Mouse (Mus musculus): Measurements from ENCODE around the gene Coq8a.

Coq8a gene

DNA sequence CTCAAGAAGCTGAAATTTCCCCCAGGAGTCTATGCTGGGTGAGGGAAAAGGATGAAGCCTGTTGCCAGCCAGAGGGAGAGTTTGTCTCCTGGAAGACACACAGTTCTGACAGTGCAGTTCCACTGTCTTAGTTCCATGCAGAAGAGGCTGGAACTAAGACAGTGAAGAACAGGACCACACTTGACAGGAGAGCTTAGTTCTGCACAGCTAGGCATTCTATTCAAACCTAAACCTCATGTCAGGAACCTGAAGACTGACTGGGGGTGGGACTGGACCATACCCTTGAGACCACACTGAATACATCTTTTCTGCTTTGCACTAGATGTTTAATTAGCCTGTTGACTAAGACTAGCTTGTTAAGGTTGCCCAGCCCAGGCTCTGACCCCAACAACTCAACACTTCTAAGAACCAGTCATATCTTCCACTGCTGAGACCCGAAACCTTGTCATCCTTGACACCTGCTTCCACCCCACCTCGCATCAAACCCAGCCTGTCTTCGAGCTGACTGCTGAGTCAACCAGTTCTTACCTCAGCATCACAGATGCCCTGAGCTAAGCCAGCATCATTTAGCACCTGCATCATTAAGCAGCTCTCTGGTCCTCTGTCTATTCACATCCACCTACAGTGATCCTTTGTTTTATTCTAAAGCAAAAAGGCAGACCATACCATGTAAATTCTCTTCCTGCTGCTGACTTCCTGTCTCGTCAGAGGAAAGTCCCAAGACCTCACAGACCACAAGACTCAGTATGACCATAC, at the start of gene Coq8a:
Coq8a (minus strand) TSS at position 644 of the 756 bp plus-strand sequence.
- DNase-seq (ENCODE audit: low spot score in 2 of 2), result no peak

DNA sequence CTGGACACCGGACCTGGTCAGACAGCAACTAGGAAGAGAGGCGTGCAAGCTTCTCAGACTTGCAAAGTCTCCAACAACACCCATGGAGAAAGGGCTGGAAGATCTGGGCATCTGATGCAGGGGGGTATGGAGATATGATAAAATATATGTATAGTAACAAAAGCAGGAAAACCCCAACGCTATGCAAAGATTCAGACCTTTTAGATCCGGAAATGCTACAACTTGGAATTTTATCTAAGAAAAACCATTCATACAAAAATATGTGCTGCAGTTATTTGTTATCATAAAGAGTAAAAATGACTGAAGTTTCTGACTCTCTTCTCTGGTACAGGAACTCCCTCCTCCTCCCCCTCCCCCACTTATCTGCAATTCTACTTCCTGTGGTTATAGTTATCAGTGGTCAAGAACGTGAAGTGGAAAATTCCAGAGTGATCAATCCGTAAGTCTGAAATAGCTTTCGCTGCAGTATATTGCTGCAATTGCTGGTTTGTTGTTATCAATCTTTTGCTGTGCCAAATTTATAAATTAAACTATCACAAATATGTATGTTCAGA, 49.3 kb upstream of the Coq8a start:
- DNase-seq (ENCODE audit: low spot score in 2 of 2), result no peak

DNA sequence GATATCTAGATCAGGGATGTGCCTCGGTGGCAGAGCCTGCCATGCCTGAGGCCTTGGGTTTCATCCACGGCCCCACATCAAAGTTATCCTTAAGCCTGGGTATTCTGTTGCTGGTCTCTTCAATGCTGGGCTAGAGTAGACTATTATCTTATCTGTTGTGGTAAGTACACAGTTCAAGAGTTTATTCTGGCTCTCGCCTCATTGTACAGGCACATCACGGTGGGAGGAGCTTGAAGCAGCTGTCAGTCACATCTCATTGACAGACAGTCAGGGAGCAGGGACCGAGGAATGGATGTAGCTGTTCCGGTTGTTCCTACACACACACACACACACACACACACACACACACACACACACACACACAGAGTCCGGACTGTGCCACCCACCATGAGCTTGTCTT, 48.5 kb upstream of the Coq8a start:
- DNase-seq (ENCODE audit: low spot score in 2 of 2), result no peak

DNA sequence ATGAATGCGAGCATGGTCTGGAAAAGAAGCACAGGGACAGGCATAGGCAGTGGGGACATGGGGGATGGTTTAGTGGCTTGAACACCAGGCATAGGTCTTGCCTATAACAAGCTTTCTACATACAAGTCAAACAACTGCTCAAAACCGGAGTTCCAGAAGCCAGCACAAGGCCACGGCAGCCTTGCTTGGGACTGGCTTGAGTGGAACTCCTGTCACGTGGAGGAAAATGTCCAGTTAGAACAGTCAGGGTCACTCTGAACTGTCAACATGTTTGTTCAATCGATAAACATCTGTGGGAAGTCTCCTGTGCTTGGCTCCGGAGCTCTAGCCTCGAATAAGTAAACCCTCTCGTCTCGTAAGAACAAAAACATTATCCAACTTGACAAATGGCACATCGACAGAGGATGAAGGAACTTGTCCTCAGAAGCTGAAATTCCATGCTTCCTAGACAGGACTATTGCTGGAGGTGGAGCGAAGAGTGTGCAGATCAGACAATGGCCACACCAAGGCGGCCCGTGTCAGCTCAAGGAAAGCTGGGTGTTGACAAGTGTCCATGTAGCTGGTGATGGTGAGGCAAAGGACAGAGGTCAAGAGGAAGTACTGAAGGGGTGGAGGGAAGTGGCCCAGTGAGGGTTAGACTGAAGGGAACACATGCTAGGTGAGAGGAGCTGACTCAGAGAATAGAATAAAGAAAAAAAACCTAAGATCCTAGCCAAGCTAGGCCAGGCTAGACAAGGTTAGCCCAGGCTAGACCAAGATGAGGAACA, 46.5 kb upstream of the Coq8a start:
- DNase-seq (ENCODE audit: low spot score in 2 of 2), result no peak

DNA sequence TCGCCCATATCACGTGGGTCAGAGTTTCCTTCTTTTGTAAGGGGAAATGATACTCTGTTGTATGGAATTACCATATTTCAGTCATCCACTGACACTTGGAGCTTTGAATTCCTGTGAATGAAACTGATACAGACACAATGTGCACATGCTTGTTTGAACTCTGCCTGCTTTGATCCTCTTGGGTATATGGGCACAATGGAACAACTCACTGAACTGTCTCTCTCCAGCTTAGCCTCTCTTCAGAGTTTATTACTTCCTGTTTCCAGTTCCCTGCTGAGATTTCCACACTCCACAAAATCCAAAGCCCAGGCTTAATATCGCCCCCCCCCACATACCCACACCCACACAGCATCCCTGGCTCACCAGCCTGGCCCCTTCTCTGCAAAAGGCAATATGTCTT, 32.3 kb upstream of the Coq8a start:
- no peak for DNase-seq (ENCODE audit: low spot score in 2 of 2)

DNA sequence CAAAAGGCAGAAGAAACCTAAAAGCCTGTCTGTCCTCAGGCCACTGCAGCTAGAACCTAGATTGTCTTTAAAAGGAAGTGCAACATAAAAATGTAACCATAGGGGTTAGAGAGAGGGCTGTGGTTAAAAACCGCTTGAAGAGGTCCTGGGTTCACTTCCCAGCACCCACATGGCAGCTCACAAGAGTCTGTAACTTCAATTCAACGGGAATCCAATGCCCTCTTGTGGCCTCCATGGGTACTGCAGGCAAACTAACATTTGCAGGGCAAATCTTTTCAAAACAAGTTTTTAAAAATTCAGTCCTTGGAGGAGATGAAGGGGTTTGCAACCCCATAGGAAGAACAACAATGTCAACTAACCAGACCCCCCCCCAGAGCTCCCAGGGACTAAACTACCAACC, 31.2 kb upstream of the Coq8a start:
- DNase-seq (ENCODE audit: low spot score in 2 of 2), result no peak

DNA sequence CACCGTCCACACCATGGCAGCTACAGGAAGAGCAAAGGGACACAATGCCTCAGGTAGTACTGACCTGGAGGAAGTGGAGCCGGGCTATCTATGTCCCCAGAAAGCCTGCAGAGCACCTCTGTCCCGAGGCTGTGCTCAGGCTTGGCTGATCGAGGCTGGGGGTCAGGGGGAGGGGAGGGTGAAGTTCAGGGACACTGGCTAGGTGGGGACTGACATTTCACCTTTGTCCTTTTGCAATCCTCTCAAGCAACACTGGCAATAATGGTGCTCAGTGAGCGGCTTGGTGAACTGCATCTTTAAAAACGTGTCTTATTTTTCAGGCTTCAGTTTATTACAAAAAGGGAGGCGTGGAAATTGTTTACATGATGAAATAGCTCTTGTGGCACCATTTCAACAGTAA, 30.5 kb upstream of the Coq8a start:
- no peak for DNase-seq (ENCODE audit: low spot score in 2 of 2)

DNA sequence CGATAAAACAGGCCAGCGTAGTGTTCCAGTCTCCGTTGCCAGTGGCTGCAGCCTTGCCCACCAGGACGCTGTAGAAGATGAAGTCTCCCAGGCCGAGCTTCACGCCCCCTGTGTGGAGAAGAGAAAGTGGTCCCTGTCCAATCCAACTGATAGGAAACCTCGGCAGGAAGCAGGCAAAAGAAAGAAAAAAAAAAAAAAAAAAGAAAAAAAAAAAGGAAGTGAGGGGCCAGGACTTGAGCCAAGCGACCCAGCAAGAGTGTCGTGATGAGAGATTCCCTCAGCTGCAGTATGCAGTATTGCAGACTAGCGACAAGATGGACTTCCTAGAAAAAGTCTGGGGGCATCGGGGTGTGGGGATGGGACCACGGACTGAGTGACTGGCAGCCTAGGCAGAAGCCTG, 29.5 kb upstream of the Coq8a start:
- DNase-seq (ENCODE audit: low spot score in 2 of 2), result no peak

DNA sequence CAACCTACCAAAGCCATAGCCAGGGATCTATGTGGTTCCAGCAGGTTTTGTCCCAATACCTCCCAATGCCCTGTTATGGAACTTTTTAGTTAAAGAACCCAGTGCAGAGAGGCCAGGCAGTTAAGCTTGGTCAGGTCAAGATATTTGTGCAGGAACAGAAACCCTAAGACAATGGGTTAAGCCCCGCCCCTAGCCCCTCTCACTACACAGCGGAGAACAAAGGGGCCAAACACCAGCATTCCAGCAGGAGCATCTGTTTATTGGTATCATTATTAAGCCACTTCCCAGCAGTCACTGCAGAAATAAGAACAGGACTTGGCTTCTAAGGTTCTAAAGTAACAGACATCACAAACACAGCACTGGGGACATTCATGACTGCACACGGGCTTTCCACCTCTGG, 27.4 kb upstream of the Coq8a start:
- DNase-seq (ENCODE audit: low spot score in 2 of 2), result no peak

DNA sequence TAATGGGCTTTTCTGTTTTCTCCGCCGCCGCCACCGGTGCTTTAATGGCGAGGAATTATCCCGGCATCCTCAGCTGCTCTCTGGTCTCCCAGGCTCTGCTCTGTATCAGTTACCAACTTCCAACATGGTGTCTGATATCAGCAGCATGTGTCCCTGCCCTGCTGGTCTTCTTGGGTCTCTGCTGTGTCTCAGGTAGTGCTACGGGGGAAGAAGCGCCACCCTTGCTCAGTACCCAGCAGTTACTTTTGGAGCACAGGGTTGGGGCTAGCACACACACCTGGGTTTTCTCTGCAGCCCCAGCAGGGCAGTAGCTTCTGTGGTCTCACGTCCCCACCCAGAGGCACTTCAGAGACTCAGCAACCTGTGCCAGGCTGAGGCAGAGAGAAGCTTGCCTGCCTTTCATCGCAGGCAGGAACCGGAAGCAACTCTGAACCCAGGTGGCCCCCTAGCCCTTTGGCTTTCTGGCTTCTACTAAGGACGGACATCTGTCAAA, 26.9 kb upstream of the Coq8a start:
- peak in 1 of 2 experiments; percentile 48 for DNase-seq (ENCODE audit: low spot score in 2 of 2)

DNA sequence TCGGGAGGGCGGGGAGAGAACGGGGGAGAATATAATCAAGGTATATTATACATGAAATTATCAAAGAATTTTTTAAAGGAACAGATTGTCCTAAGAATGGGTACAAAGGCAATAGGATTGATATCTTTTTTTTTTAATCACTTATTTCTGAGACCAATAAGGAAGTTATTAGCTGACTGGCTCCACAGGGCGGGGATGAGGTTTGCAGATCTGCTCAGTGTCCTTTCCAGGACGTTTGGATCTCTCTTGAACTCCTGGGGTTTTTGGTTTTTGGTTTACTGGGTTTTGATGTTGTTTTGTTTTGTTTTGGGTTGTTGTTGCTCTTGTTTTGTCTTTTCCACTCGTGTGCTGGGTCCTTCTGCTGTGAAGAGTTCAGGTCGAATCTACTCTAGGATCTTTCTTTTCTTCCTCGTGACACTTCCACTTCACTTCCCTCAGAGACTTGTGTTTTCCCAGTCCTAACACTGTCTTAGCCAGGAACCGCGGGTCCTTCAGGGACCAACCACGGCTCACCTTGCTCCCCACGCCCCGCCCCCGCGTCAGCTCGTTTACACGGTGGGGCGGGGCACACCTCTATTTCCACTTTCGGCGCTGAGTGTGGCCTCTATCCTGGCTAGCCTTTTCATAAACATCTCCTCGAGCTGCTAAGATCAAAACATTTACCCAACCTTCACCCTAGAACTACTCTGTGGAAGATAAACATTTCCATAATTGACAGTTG, 26.3 kb upstream of the Coq8a start:
- DNase-seq (ENCODE audit: low spot score in 2 of 2), result peak; percentile 76 to 90

DNA sequence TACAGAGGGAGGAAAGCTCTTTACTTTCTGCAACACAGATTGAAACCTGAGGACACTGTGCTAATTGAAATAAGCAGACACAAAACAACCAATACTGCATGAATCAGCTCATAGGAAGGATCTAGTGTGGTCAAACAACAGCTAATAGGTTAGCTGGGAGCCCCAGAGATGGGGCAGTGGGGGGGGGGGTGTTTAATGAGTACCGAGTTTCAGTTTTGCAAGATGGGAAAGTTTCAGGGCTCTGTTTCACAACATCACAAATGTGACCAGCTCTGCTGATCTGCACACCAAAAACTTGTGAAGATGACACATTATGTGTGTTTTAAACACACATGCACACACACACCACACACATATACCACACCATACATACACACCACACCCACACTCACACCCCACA, 22.6 kb upstream of the Coq8a start:
- DNase-seq (ENCODE audit: low spot score in 2 of 2), result no peak

DNA sequence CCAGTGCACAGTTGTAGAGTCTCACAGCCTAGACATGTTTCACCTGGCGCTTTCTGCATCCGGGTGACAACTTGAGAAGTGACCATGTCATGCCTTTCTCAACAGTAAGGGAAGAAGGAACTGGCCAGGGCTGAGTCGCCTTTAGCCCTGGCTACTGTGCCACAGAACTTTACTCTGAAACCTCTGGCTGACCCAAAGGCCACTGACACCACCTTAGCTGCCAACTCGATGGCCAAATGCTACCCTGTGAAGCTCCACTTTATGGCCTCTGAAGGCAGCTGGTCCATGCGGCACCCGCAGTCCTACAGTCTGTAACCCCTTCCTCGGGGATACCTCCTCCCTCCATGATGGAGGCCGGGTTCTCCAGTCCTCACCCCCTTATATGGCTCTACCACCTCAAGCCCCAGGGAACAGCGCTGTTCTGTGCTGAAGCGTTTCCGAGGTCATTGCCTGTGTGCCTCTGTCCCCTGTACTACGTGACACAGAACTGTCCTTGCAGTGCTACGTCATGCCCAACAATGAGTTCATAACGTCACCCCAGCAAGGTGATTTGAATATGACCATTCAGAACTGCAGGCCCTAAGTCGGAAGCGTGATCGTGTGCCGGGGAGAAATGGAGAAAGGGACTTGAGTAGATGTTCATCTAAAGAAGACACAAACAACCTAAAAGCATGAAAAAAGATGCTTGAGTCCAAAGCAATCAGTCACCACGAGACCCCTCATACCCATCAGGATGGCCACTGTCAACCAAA, 21.6 kb upstream of the Coq8a start:
- no peak for DNase-seq (ENCODE audit: low spot score in 2 of 2)

DNA sequence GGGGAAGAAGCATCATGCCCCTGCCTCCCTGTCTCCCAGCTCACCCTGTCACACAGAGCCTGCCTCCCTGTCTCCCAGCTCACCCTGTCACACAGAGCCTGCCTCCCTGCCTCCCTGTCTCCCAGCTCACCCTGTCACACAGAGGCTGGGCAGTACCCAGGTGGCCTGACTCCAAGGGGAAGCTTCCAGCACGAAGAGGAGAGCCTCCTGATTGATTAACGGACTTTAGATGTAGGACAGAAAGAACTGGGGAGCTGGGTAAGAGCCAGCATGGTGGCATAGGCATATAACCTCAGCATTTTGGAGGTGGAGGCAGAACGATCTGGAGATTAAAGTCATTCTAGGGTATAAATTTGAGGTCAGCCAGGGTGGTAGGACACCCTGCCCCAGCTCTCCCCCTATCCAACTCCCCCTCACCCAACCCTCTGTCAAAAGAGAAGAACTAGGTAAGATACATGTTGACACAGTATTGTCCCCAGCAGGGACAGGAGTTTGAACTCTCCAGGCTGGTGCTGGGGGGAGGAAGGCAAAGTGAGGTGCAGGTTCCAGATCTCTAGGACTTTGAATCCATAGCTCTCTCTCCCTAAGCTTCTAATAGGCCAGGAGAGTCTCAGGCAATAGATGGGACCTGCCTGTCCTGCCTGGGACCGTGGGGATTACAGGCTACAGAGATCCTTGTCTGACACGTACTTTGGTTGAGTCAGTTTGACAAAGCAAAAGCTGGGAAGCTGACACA, 17.3 kb upstream of the Coq8a start:
- no peak for DNase-seq (ENCODE audit: low spot score in 2 of 2)

DNA sequence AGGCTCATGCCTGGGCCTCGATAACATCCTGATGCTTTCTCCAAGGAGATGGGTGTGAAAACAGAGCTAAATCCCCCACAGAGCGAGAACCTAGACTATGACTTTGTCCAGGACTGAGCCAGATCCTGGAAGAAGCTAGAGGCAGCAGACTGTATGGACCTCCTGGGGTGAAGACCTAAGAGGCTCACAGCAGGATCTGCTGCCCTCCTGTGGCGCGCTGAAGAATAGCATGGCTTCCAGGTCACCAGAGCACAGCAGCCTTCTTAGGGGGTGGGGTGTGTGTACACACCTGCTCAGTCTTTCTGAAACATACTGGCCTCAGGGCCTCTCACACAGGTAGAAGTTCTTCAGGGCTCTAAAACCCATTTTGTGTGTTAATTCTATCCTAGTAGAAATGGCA, 15.6 kb upstream of the Coq8a start:
- peak; percentile 53 to 83 for DNase-seq (ENCODE audit: low spot score in 2 of 2)

DNA sequence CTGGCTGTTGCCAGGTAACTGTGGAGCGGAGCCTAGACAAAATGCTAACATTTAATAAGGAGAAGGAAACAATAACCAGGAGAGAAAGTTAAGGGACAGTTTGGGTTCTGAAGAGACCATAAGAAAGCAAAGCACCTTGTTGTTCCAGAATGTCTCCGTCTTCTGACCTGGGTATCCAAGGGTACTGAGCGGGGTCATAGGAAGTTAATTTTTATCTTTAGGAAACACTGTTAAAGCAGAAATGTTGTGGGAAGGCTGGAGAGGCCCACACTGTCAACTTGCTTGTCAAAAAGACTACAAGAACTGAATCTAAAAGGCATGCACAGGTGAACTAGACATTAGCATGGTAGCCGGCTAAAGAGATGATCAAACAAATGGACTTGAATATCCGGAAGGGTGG, 13.5 kb upstream of the Coq8a start:
- DNase-seq (ENCODE audit: low spot score in 2 of 2), result no peak

DNA sequence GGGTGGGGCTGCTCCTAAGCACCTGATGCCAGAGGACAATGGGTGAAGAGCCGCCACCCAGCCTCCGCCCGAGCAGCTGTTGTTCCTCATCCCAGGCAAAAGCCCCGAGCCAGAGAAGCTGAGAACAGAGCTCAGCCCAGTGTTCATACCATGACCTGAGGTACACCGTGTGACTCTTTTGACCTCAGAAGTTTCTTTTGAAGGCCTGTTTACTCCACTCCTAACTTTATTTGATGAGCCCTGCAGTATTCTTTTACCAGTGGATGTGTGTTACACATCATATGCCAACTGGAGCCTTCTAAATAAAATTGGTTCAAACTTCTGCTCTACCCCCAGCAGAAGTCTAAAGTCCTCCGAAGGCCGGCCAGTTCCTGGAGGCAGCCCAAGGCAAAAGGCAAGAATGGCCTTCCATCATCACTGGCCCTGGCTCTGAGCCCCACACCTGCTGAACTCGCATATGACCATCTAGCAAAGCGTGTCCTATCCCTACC, 11.4 kb upstream of the Coq8a start:
- DNase-seq (ENCODE audit: low spot score in 2 of 2), result no peak

DNA sequence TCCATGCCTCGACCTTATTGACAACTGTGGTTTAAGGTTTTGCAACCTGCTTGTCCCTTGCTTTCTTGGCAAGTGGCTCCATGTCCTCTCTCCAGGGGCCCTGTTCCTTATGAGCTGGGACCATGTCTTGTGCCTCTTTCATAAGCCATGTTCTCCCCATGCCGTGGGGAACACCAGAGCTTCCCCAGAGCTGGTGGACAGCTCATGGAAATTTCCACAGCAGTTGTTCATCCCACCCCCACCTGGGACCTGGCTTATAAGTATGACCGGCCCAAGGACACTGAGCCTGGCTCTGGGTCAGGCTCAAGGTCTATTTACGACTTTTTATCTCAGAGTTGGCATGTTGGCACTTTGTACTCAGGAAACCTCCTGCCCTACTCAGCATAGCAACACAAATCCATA, 10.6 kb upstream of the Coq8a start:
- no peak for DNase-seq (ENCODE audit: low spot score in 2 of 2)

DNA sequence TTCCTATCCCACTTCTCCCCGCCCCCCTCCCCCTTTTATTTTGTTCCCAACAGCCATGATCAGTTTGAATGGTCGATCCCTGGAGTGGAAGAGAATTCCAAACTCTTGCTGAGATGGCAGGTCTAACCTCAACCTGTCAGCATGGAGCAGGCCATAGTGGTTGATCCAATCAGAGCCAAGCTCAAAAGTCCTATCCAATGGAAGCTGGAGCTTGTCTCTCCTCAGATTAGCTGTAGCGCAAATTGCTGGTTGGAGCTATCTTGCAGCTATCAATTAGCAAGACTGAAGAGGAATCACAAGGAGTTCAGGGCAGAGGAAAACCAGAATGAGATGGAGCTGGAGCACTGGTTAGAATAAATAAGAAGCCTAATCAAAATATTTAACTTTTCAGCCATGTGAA, 9.0 kb upstream of the Coq8a start:
- no peak for DNase-seq (ENCODE audit: low spot score in 2 of 2)

DNA sequence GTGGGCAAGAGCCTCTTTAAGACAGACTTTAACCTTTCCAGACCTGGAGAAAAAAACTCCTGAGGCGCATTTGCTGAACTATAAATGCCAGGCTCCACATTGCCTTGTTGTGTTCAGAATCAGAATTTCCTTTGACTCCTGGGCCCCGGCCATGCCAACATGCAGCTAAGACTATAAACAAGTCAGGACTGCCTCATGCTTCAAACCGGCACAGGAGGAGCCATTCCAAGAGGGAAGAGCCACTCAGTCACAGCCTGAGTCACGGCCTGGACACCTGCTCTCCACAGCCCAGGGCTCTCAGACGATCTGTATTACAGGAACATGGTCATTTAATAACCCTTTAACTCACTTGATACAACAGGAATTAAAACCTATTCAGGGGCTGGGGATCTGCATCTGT, 1.3 kb upstream of the Coq8a start:
- no peak for DNase-seq (ENCODE audit: low spot score in 2 of 2)

DNA sequence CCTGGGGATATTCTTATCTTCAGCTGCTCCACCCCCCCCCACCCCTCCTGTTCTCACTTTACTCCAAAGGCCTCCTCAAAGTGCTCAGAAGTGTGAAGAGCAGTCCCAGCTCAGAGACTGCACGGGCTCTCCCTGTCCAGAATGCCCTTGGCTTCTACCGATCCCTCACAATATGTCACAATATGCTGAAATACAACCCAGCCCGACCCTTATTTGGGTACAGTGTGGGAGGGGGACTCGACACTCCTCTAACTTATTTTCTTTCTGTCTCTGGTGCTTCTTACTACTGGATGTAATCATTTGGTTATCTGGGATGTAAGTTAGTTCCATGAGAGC, 281 bp upstream of the Coq8a start:
- no peak for DNase-seq (ENCODE audit: low spot score in 2 of 2)
